Mouse (Mus musculus): ENCODE results near the gene Pigs. TPM values are rescaled to one million over a fixed set of nuclear protein-coding genes. Genes with fewer than 3 reads are reported as not detected.

Gene Pigs
- polyA plus RNA-seq, 1 experiment from 2014 or later, result 72.3 TPM

DNA sequence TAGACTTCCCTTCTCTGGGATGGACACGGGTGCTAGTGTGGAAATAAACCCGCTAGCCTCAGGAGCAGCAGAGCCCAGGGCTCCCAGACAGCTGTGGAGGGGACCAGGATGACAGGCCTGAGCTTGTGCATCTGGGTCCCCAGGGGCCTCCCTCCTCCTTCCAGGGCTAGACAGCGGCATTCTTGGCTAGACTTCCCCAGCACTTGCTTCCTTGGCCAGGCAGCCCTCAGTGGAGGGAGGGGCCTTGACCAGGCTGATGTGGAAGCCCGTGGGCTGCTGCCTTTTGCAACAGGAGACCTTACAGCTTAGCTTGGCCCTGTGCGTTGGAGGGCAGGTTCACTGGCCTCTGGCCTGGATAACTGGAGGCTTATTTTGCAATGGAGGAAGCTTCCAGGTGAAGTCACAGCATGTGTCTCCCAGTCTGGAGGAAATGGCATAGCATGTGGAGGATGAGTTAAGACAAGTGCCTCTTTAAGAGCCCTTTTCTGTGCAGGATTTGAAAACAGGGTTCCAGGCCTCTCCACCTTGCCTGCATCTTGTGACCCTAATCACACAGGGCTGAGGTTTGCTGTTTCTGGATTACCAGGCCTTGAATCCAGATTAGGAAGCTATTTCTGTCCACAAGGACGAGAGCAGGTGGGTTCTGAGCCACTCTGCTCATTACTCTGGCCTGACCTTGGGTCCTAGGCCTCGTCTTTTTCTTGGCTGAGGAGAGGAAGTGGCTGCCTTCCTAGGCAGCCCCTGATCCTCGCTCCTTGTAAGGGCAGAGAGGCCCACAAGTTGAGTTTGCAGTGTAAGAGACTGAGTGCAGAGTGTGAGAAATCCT lies 16.9 kb downstream of the Pigs start:
- no peak for ATAC-seq (ENCODE audit: insufficient read depth, low FRiP score, low TSS enrichment)
- Histone ChIP-seq H3K9me3 (ENCODE audit: control insufficient read depth, low read length) (no peaks in the 10 kb centered on the region), H3K27me3 (ENCODE audit: control insufficient read depth, insufficient read depth, low read length) (no peaks in the 10 kb centered on the region), H3K9ac (ENCODE audit: low read length) (no peak overlapping the region; the same call in 1 of the 2 replicates), H3K4me3 (ENCODE audit: low read depth, low read length) (no peak overlapping the region), H3K4me1 (ENCODE audit: control insufficient read depth, insufficient read depth, low read length) (peaks cover 10% of the 10 kb centered on the region), H3K36me3 (ENCODE audit: control insufficient read depth, insufficient read depth, low read length) (peaks cover 11% of the 10 kb centered on the region), H3K4me2 (ENCODE audit: low read depth) (peak overlapping the region; percentile 92), H3K27ac (ENCODE audit: low read depth, low read length) (no peak overlapping the region)
- WGBS, result 60% methylated on average over 8 of the region's 8 CpGs
- DNase-seq (ENCODE audit: low spot score), result no peak

DNA sequence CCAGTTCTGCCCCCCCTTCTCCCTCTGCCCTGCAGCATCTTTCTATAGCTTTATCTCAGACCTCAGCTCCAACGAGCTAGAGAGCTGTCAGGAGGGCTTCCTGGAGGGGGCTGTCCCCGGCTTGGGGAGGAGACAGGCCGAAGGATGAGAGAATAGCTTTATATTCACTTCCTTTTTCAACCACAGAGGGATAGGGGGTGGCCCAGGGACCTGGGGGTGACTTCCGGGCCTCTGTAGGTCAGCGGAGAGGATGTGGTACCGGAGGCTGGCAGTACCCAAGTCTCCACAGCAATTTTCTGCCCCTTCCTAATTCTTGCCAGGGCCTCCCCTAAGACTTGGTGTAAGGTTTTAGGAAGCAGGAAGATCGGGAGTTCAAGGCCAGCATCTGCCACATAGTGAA lies 17.6 kb downstream of the Pigs start:
- Histone ChIP-seq H3K4me1 (ENCODE audit: control insufficient read depth, insufficient read depth, low read length) (peaks cover 10% of the 10 kb centered on the region), H3K9ac (ENCODE audit: low read length) (no peak overlapping the region), H3K27me3 (ENCODE audit: control insufficient read depth, insufficient read depth, low read length) (no peaks in the 10 kb centered on the region), H3K27ac (ENCODE audit: low read depth, low read length) (no peak overlapping the region), H3K36me3 (ENCODE audit: control insufficient read depth, insufficient read depth, low read length) (peaks cover 10% of the 10 kb centered on the region), H3K4me2 (ENCODE audit: low read depth) (no peak overlapping the region), H3K4me3 (ENCODE audit: low read depth, low read length) (no peak overlapping the region), H3K9me3 (ENCODE audit: control insufficient read depth, low read length) (no peaks in the 10 kb centered on the region)
- ATAC-seq (ENCODE audit: insufficient read depth, low FRiP score, low TSS enrichment) (no peak), DNase-seq (ENCODE audit: low spot score) (no peak)
- WGBS, result 87% methylated on average over 7 of the region's 7 CpGs

DNA sequence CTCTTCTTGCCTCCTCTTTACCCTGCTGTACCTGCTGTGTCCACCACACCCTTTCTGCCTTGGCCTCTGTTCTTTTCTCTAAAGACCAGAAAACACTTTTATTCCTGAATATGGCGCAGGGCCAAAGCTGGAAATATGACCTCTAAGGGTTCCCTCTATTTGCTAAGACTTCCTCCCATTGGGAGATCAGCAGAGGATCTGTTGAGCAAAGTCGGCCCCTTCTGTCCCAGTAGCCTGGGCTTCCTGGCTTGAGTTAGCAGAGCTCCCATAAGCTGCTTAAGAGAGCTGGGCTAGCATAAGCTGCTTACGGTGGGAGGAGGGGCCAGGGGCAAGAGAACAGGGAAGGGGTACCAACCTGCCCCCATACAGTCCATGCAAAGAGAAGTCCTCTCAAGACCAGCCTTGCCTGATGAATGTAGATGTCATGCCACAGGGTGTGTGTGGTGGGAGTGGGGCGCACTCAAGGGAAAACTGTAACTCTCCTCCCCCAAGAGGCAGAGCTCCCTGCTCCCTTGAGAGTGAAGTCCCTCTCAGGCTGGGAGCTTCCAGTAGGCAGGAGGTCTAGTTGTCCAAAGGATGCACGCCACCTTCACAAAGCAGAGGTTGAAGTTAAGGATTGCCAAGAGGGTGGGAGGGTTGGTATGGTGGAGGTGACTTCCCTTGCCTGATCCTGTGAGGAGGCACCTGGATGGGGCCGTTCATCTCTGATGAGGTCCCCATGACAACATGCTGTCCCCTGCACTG lies 18.3 kb downstream of the Pigs start:
- Histone ChIP-seq H3K36me3 (ENCODE audit: control insufficient read depth, insufficient read depth, low read length) (peaks cover 8% of the 10 kb centered on the region), H3K4me1 (ENCODE audit: control insufficient read depth, insufficient read depth, low read length) (peaks cover 10% of the 10 kb centered on the region), H3K4me3 (ENCODE audit: low read depth, low read length) (no peak overlapping the region), H3K27me3 (ENCODE audit: control insufficient read depth, insufficient read depth, low read length) (no peaks in the 10 kb centered on the region), H3K9ac (ENCODE audit: low read length) (no peak overlapping the region; the same call in 1 of the 2 replicates), H3K27ac (ENCODE audit: low read depth, low read length) (no peak overlapping the region), H3K4me2 (ENCODE audit: low read depth) (no peak overlapping the region), H3K9me3 (ENCODE audit: control insufficient read depth, low read length) (no peaks in the 10 kb centered on the region)
- WGBS, result 87% methylated on average over 6 of the region's 6 CpGs
- ATAC-seq (ENCODE audit: insufficient read depth, low FRiP score, low TSS enrichment) (no peak), DNase-seq (ENCODE audit: low spot score) (no peak)

DNA sequence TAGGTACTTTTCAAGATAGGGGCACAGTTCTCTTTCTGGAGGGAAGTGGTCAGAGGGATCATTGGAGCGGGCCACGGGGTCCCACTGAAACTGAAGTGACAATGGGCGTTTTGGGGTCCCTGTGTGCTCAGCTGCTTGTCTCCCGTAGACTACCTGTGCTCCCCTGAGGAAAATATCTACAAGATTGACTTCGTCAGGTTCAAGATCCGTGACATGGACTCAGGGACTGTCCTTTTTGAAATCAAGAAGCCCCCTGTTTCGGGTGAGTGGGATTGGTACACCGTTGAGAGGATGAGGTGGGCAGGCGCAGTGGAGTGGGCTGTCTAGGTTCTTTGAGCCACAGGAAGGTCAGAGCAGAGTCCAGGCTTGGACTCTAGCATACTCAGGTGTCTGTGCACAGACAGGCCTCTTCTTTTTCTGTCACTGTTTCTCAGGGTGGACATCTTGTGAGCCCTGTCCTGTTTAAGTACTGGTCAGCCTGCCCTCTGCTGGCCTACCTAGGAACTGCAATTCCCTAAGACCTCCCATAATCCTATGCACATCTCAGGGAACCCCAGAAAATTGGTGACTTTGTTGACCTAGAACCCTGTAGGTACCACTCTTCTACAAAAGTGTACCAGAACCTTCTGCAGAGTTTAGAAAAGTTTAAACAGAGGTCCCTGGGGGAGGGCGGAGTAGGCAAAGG lies 19.0 kb downstream of the Pigs start:
- H3K27me3 ChIP-seq (ENCODE audit: control insufficient read depth, insufficient read depth, low read length), result no peaks in the 10 kb centered on the region
- WGBS, result 89% methylated on average over 10 of the region's 10 CpGs
- no peak overlapping the region; the same call in 1 of the 2 replicates for H3K9ac ChIP-seq (ENCODE audit: low read length)
- no peaks in the 10 kb centered on the region for H3K9me3 ChIP-seq (ENCODE audit: control insufficient read depth, low read length)
- peaks cover 8% of the 10 kb centered on the region for H3K36me3 ChIP-seq (ENCODE audit: control insufficient read depth, insufficient read depth, low read length)
- H3K4me3 ChIP-seq (ENCODE audit: low read depth, low read length), result no peak overlapping the region
- H3K4me2 ChIP-seq (ENCODE audit: low read depth), result no peak overlapping the region
- peak; percentile 81 for DNase-seq (ENCODE audit: low spot score)
- no peak for ATAC-seq (ENCODE audit: insufficient read depth, low FRiP score, low TSS enrichment)
- no peak overlapping the region for H3K27ac ChIP-seq (ENCODE audit: low read depth, low read length)
- peaks cover 10% of the 10 kb centered on the region for H3K4me1 ChIP-seq (ENCODE audit: control insufficient read depth, insufficient read depth, low read length)

- H3K36me3 ChIP-seq (ENCODE audit: control insufficient read depth, insufficient read depth, low read length), result peaks cover 8% of the 10 kb centered on the region
- peaks cover 10% of the 10 kb centered on the region for H3K4me1 ChIP-seq (ENCODE audit: control insufficient read depth, insufficient read depth, low read length)
- H3K4me3 ChIP-seq (ENCODE audit: low read depth, low read length), result no peak overlapping the region
- no peak overlapping the region for H3K27ac ChIP-seq (ENCODE audit: low read depth, low read length)
- H3K9me3 ChIP-seq (ENCODE audit: control insufficient read depth, low read length), result no peaks in the 10 kb centered on the region
- 69% methylated on average over 9 of the region's 9 CpGs for WGBS
- no peak overlapping the region for H3K9ac ChIP-seq (ENCODE audit: low read length)
- DNase-seq (ENCODE audit: low spot score) (no peak), ATAC-seq (ENCODE audit: insufficient read depth, low FRiP score, low TSS enrichment) (no peak)
- no peak overlapping the region for H3K4me2 ChIP-seq (ENCODE audit: low read depth)
- H3K27me3 ChIP-seq (ENCODE audit: control insufficient read depth, insufficient read depth, low read length), result no peaks in the 10 kb centered on the region
Observed at GRCm38 (mm10) chr11:78347908-78348307, 19.7 kb downstream of the Pigs start.

GRCm38 (mm10) chr11:78348474-78348873 lies 20.3 kb downstream of the Pigs start:
- WGBS, result 29% methylated on average over 7 of the region's 7 CpGs
- Histone ChIP-seq H3K9ac (ENCODE audit: low read length) (no peak overlapping the region), H3K27ac (ENCODE audit: low read depth, low read length) (no peak overlapping the region), H3K4me3 (ENCODE audit: low read depth, low read length) (no peak overlapping the region), H3K4me1 (ENCODE audit: control insufficient read depth, insufficient read depth, low read length) (peaks cover 8% of the 10 kb centered on the region), H3K4me2 (ENCODE audit: low read depth) (no peak overlapping the region), H3K36me3 (ENCODE audit: control insufficient read depth, insufficient read depth, low read length) (peaks cover 8% of the 10 kb centered on the region), H3K9me3 (ENCODE audit: control insufficient read depth, low read length) (no peaks in the 10 kb centered on the region), H3K27me3 (ENCODE audit: control insufficient read depth, insufficient read depth, low read length) (no peaks in the 10 kb centered on the region)
- ATAC-seq (ENCODE audit: insufficient read depth, low FRiP score, low TSS enrichment) (no peak), DNase-seq (ENCODE audit: low spot score) (no peak)

DNA sequence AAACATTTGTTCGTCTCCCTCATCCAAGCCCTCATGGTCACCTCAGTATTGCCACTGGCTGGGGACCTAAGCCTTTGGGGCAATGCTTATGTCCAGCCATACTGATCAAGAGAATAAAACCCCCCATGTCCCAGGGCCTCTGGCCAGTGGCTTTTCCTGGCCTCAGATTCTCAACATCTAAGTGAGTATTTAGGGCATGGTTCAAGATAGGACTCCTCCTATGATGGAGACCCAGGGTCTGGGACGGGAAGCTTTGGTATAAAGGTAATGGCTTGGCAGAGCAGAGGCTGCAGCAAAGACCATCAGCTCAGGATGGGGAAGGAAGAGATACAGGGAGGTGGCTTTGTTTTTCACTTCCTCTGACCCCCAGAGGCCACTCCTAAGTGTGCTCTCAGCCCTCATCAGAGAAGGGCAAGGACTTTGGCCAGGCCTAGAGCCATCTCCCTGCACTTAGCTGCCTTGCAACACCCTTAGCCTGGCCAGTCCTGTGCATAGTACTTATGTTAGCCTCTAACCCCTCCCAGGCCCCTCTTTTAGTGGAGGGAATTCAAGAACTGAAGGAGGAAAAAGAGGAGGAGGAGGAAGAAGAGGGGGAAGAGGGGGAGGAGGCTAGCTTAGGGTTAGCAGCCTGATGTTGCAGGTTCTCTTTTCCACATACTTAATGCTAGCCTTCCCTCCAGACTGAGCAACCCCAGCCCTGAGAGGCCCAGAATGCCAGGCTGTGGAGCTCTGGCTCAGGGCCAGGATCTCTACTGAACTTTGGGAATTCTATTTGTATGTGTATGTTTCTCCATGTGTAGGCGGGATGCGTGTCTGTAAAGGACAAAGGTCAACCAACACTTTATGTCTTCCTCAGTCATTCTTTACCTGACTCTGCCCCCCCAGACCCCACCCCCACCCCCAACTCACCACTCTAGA lies 21.5 kb downstream of the Pigs start:
- no peaks in the 10 kb centered on the region for H3K27me3 ChIP-seq (ENCODE audit: control insufficient read depth, insufficient read depth, low read length)
- H3K9ac ChIP-seq (ENCODE audit: low read length), result no peak overlapping the region
- H3K27ac ChIP-seq (ENCODE audit: low read depth, low read length), result no peak overlapping the region
- no peak for DNase-seq (ENCODE audit: low spot score)
- H3K36me3 ChIP-seq (ENCODE audit: control insufficient read depth, insufficient read depth, low read length), result peaks cover 8% of the 10 kb centered on the region
- no peak overlapping the region for H3K4me3 ChIP-seq (ENCODE audit: low read depth, low read length)
- H3K4me1 ChIP-seq (ENCODE audit: control insufficient read depth, insufficient read depth, low read length), result peaks cover 4% of the 10 kb centered on the region; the same call in 1 of the 2 replicates
- no peaks in the 10 kb centered on the region for H3K9me3 ChIP-seq (ENCODE audit: control insufficient read depth, low read length)
- no peak for ATAC-seq (ENCODE audit: insufficient read depth, low FRiP score, low TSS enrichment)
- 91% methylated on average over 4 of the region's 4 CpGs for WGBS
- no peak overlapping the region for H3K4me2 ChIP-seq (ENCODE audit: low read depth)

GRCm38 (mm10) chr11:78353081-78353480 lies 24.9 kb downstream of the Pigs start:
- Histone ChIP-seq H3K27ac (ENCODE audit: low read depth, low read length) (no peak overlapping the region), H3K27me3 (ENCODE audit: control insufficient read depth, insufficient read depth, low read length) (no peaks in the 10 kb centered on the region), H3K9ac (ENCODE audit: low read length) (no peak overlapping the region), H3K4me2 (ENCODE audit: low read depth) (no peak overlapping the region), H3K4me3 (ENCODE audit: low read depth, low read length) (no peak overlapping the region), H3K36me3 (ENCODE audit: control insufficient read depth, insufficient read depth, low read length) (peaks cover 8% of the 10 kb centered on the region), H3K9me3 (ENCODE audit: control insufficient read depth, low read length) (no peaks in the 10 kb centered on the region), H3K4me1 (ENCODE audit: control insufficient read depth, insufficient read depth, low read length) (no peaks in the 10 kb centered on the region)
- no peak for DNase-seq (ENCODE audit: low spot score)
- WGBS, result 92% methylated on average over 1 of the region's 1 CpGs
- ATAC-seq (ENCODE audit: insufficient read depth, low FRiP score, low TSS enrichment), result no peak
